Mouse (Mus musculus): ENCODE results near the gene Wdr59.

GRCm38 (mm10) chr8:111521713-111522429 is at the start of gene Wdr59:
- TF ChIP-seq CTCF (IDR thresholded peaks at IDR 0.05; ENCODE audit: low read depth, low read length) (no peak), POLR2A (IDR thresholded peaks at IDR 0.05; ENCODE audit: extremely low read depth, insufficient read depth, low read length) (no peak)

All from liver, adult 2 months (tissue).